Mouse (Mus musculus): ENCODE results near the gene 1700109H08Rik. TPM values are rescaled to one million over a fixed set of nuclear protein-coding genes. Genes with fewer than 3 reads are reported as not detected.
"Not testable (repeated sequence)": the region's sequence is repeated elsewhere in the genome, so short reads cannot be mapped to it uniquely, and the experiment has no call there.

The 1700109H08Rik gene
- total RNA-seq, 2 experiments from 2014 or later: 4.7 to 4.9 TPM

DNA sequence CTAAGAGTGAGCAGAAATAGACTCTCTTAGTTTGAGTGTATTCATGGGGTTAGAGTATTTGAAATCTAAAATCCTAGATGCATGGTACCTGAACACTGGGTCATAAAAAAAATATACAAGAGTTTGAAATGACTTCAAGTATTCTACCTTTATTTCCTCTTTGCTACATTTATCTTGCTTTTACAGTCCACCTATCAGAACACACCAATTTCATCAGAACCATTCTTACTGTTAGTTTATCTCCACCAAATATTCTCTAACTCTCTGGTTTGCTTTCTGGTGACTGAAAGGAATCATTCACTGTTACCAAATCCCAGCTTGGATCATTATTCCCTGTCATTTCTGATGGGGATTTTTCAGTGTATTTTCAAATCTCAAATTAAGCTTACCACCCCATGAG, 25.8 kb downstream of the 1700109H08Rik start:
- DNase-seq (ENCODE audit: low spot score in 2 of 2): no peak

GRCm38 (mm10) chr5:3598766-3599165, 27.4 kb downstream of the 1700109H08Rik start:
- DNase-seq (ENCODE audit: low spot score in 2 of 2): no peak

DNA sequence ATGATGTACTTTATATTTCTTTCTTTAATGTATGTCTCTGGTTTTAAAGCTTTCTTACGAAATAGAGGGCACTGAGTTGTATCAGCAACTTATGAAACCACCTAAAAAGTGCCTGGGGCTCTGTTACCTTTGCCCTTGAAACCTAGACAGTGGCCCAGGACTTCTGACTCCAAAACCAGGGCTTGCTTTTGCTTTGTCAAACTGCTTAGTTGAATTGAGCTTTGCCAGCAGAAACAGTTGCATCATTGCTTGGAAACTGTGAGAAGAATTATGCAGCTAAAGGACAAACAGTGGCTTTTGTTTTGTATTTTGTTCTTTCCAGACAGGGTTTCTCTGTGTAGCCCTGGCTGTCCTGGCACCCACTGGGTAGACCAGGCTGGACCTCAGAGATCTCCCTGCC, 28.9 kb downstream of the 1700109H08Rik start:
- DNase-seq (ENCODE audit: low spot score in 2 of 2): no peak

DNA sequence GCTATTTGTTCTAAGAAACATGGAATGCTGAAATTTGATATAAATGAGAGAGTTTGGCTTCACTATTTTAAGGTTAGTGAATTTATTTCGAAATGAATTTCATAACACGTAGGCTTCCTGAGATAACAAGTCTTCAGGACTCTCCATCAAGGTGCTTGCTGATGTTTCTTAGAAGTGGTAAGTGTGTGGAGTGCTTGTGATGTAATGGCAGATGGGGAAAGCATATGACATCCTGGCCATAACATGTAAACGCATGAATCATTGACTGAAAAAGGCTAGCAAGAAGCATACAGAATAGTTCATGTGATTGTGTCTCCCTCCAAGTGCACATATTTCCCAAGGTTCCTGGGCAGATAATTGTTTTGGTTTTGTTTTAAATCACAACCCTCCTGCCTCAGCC, 29.4 kb downstream of the 1700109H08Rik start:
- no peak for DNase-seq (ENCODE audit: low spot score in 2 of 2)

DNA sequence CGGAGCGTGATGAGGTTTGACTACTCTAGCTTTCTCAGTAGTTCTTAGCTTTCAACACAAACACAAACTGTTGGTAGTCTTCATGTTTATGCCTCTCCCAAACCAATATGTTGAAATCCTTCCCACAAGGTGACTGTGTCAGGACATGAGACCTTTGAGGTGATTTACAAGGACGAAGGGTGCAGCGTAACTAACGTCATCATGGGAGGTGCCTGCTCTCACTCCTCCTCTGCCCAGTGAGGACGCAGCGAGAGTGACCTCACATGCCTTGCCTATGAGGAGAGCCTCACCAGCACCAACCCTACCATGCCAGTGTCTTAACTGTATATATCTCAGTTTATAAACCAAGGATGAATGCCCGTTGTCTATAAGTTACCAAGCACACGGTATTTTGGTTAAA, 35.7 kb downstream of the 1700109H08Rik start:
- no peak for DNase-seq (ENCODE audit: low spot score in 2 of 2)

DNA sequence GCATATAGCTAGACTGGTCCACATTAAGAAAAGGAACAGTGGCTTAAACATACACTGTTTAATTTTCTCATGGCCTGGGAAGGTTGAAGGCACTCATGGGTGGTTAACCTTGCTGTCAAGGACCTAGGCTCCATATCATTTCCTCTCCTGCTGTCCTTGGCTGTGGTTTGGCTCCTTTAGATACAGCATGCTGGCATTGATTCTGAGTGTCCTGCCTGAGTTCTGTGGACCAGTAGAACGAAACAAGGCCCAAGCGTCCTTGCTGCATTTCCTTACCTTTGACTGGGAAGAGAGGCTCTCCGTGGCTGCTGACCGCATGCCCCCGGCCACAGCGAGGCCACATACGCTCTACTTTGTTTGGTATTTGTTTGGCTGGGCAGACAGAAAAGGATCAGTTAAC, 37.9 kb downstream of the 1700109H08Rik start:
- no peak for DNase-seq (ENCODE audit: low spot score in 2 of 2)

DNA sequence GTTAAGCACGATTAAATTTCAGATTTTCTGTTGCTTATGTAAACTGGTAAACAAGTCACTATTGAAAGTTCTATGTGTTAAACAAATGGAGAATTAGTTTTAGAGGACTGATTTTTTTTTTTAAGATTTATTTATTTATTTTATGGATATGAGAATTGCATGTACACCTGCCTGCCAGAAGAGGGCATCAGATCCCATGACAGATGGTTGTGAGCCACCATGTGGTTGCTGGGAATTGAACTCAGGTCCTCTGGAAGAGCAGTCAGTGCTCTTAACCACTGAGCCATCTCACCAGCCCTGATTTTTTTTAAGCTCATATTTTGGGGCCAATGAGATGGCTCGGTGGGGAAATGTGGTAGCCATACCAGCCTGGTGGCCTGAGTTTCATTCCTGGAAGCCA, 40.5 kb downstream of the 1700109H08Rik start:
- DNase-seq (ENCODE audit: low spot score in 2 of 2): not testable (repeated sequence)

- no peak for DNase-seq (ENCODE audit: low spot score in 2 of 2)
Observed at GRCm38 (mm10) chr5:3620486-3620885, 49.1 kb downstream of the 1700109H08Rik start.

DNA sequence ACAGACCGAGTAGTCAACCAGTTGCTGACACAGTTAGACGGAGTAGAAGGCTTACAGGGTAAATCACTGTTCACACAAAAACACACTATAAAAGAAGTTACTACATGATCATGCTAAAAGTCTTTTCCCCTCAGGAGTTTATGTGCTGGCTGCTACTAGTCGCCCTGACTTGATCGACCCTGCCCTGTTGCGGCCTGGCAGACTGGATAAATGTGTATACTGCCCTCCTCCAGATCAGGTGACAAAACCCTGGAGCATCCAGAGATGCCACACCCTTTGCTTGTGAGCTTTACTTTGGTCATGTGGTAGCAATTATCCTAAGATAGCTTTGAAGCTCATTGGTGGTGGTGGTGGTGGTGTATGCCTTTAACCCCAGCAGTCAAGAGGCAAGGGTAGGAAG, 58.7 kb downstream of the 1700109H08Rik start:
- no peak for DNase-seq (ENCODE audit: low spot score in 2 of 2)

DNA sequence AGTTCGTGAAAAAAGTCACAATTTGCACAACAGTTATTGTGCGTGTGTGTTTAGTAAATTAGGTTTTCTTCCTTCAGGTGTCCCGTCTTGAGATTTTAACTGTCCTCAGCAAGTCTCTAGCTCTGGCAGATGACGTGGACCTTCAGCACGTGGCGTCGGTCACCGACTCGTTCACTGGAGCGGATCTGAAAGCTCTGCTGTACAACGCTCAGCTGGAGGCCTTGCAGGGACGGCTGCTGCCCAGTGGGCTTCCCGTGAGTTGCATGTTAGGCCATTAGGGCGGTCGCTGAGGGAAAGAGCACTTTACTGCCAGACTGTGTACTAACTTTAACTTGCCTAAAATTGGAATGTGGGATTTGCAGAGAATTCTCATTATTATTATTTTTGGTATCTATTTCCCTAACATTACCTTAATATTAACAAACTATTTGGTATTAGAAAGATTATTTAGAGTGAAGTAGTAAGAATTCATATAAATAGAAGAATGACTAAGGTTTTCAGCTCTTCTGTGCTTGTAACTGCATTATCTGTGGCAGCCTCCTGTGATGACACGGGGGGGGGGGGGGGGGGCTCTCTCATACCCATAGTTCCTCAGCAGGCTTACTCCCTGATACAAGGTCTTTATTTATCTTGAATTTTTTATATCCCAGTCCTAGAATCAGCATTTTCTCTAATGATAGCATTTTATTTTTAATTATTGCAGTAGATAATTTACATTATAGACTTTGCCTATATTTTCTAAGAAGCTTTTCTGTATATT, 60.3 kb downstream of the 1700109H08Rik start:
- no peak for DNase-seq (ENCODE audit: low spot score in 2 of 2)

DNA sequence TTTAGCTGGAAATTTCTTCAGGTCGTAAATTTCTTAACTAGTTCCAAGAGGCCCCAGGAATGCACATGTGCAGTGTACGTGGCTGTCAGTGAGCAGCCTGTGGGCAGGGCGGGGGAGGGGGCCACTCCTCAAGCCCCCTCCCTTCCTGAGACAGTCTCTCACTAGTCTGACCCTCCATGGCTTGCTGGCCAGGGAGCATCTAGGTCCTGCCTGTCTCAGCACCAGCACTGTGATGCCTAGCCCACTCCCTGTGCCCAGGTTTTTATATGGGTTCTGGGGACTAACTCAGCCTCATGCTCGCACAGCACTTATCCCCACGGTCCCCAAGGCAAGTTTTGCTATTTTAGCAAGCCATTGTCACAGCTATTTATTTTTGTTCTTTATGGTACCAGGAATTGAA, 60.9 kb downstream of the 1700109H08Rik start:
- no peak for DNase-seq (ENCODE audit: low spot score in 2 of 2)

DNA sequence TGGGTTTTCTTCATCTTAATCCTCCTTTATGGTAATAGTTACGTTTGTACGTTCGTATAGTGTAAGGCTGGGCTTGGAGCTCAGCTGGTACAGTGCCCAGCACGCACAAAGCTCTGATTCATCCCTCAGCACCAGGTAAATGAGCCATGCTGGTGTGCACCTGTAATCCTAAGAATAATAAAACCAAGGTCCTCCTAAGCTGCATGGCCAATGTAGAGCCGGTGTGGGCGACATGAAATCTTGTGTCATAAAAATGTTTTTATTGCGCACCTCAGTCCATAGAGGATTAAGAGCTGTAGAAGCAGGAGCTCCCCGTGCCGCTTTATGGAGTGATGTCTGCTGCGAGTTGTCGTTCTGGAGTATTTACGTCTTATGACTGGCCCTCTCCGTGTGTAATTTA, 61.9 kb downstream of the 1700109H08Rik start:
- DNase-seq (ENCODE audit: low spot score in 2 of 2): no peak

DNA sequence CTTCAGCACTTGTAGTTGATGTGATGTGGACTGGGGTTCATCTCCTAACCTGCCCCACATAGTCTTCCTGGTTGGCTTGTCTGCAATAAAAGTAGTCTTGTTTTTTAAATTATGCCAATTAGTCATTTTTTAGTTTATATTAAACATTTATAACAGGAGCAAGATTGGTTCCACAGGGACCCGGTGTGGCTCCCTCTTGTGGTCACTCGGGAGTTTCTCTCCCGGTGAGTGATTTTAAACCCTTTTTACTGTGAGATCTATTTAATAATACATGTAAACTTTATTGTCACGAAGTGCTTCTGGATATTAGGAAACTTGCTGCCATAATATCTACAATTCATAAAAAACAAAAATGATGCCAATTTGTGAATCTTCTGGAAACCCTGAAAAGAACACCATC, 62.6 kb downstream of the 1700109H08Rik start:
- no peak for DNase-seq (ENCODE audit: low spot score in 2 of 2)

Other genes starting within 250 kb of the 1700109H08Rik start
- 1 to 10 TPM; 1.9 to 4.7 TPM for gene Cdk6, start 230.1 kb upstream of the 1700109H08Rik start, total RNA-seq (2021)
- 10 to 100 TPM; 42.9 to 44.1 TPM for gene Fam133b, start 27.7 kb upstream of the 1700109H08Rik start, total RNA-seq (2021)
- gene Pex1, start 24.5 kb downstream of the 1700109H08Rik start, total RNA-seq (2021): 10 to 100 TPM; 23.9 to 24.7 TPM
- 10 to 100 TPM; 12.6 to 13.9 TPM for gene Rbm48, start 25.0 kb downstream of the 1700109H08Rik start, total RNA-seq (2021)
- gene Tmbim7, start 79.6 kb downstream of the 1700109H08Rik start, total RNA-seq (2021): not detected
- 100 to 1,000 TPM; 103 to 108 TPM for gene Gatad1, start 85.6 kb downstream of the 1700109H08Rik start, total RNA-seq (2021)
- gene Ankib1, start 231.4 kb downstream of the 1700109H08Rik start, total RNA-seq (2021): 100 to 1,000 TPM; 124 TPM
- gene Krit1, start 231.6 kb downstream of the 1700109H08Rik start, total RNA-seq (2021): 10 to 100 TPM; 48.8 to 53.9 TPM